Mouse (Mus musculus) Patski (cell line): ENCODE data around the gene Plch2. TPM values are rescaled to one million over a fixed set of nuclear protein-coding genes. Genes with fewer than 3 reads are reported as not detected.
"Not testable (repeated sequence)": the region's sequence is repeated elsewhere in the genome, so short reads cannot be mapped to it uniquely, and the experiment has no call there.

Experiments
- ATAC-seq: fragments of 100-300 bp; one replicate; pipeline ENCODE4 v1.8.0; 2021
- CTCF ChIA-PET: fragments of 350-600 bp; sonication (Branson Sonifier 250); formaldehyde crosslinking; loops from one replicate; lab custom pipeline; 2022; ENCODE audit warnings: inconsistent platforms; lab: Charles Lee
- POLR2A ChIA-PET: fragments of 350-600 bp; sonication (Branson Sonifier 250); formaldehyde crosslinking; loops from one replicate; lab custom pipeline; 2022; ENCODE audit warnings: antibody characterized with exemption, inconsistent platforms; lab: Charles Lee
- DNase-seq: peaks from one replicate; pipeline ENCODE4 v3.0.0-alpha.2; 2011; ENCODE audit warnings: low read depth, low spot score
- H3K27me3 ChIP-seq: fragments of 371-371 bp; one replicate; pipeline ENCODE4 v1.5.1; 2021
- CTCF ChIP-seq: fragments of 100-300 bp; IDR thresholded peaks from one replicate; pipeline ENCODE4 v1.5.1; 2021
- in situ Hi-C: fragments of 300-500 bp; cut with MboI; formaldehyde crosslinking; loops from 3 replicates; pipeline ENCODE4 v1.11.1; 2018; ENCODE audit warnings: low pct_unique_long_range_greater_than_20kb, mixed read lengths
- polyA plus RNA-seq: library from polyadenylated mRNA; unstranded; gene quantifications from one replicate; pipeline ENCODE4 v1.2.3, GENCODE M21; 2021

The Plch2 gene
- polyA plus RNA-seq, 1 experiment from 2014 or later = 0.49 TPM

- DNase-seq = no peak
- ChIA-PET POLR2A (no interaction called here), CTCF (interaction anchor here (7.9 kb wide), 1 partner anchor 160 kb away, joined by 50 read pairs; the partner anchor contains the start of gene Faap20)
- no peaks in the 10 kb centered on the region for H3K27me3 ChIP-seq
- in situ Hi-C loops = loop anchor here (5.0 kb wide), 1 partner anchor 216 kb away; no protein-coding TSS in a partner anchor
- no peak for ATAC-seq
- no peak for TF ChIP-seq CTCF
These were observed 34.3 kb upstream of the Plch2 start for GRCm38 (mm10) chr4:155090688-155091449.

GRCm38 (mm10) chr4:155090147-155090546 lies 33.6 kb upstream of the Plch2 start:
- no peaks in the 10 kb centered on the region for H3K27me3 ChIP-seq
- CTCF ChIA-PET = no interaction called here
- DNase-seq (no peak), ATAC-seq (no peak)
- TF ChIP-seq CTCF = no peak
- POLR2A ChIA-PET = no interaction called here
- in situ Hi-C loops = loop anchor here (5.0 kb wide), 1 partner anchor 217 kb away; no protein-coding TSS in a partner anchor

DNA sequence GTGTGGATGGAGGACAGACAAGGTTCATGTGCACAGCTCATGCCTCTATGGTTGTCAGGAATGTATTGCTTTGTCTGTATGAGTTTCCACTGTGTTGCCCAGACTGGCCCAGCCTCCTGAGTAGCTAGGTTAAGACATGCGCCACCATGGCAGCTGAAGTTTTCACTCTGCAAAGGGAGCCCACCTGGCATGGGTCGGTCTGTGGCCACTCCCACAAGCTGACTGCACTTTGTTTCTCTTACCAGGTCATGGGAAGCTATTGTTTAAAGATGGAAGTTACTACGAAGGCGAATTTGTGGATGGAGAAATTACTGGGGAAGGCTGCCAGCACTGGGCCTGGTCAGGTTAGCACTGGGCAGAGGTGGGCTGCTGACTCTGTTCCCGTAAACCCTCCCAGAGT lies 32.7 kb upstream of the Plch2 start:
- DNase-seq (no peak), ATAC-seq (no peak)
- no peaks in the 10 kb centered on the region for H3K27me3 ChIP-seq
- ChIA-PET POLR2A (no interaction called here), CTCF (no interaction called here)
- in situ Hi-C loops = no loop called here
- TF ChIP-seq CTCF = no peak

DNA sequence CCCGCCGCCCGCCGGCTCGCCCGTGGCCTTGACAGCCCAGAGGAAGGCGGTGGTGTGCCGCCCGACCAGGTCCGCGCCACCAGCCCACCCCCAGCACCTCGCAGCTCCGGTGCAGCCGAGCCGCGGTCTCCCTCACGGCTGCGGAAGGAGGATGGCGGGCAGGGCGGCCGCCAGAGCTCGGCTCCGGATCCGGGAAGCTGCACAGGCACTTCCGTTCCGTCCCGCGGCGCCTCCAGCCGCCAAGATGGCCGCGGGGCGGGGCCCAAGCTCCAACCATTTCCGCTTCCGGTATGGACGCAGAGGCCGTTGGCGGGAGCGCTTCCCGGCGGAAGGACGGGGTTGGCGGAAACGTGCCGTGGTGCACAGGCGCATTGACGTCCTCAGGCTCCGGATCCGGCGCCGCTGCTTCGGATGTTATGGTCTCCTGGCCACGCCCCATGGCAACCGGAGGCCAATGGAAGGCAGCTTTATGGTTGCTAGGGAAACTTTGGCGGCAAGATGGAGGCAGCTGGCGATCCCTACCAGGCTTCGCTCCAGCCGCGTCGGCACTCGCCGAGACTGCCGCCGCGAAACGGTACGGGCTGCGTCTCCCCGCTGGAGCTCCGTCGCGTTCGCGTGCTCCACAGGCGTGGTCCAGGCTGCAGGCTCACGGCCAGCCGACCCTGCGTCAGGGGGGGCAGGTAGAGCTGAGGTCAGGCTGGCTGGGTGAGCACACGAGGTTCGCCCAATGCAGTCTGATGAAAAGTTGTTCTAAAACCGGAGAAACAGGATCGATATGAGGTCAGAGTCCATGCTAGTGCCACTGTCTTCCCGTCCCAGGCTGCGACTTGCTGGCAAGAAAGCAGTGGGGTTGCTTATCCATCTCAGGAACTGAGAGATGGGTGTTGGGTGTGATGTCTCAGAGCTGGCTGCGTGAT lies 29.8 kb upstream of the Plch2 start, which contains the start of the genes Rer1 and Morn1:
TSS of gene Rer1 (minus strand) at position 275 of the 917 bp plus-strand sequence.
TSS of gene Morn1 (plus strand) at position 470 of the 917 bp plus-strand sequence.
- no peak for TF ChIP-seq CTCF
- ChIA-PET POLR2A (interaction anchor here (0.9 kb wide), 1 partner anchor 163 kb away, joined by 3 read pairs; the partner anchor contains the start of gene Faap20), CTCF (interaction anchor here (0.9 to 1.1 kb wide), 2 partner anchors 9 to 163 kb away, joined by 3 to 4 read pairs; partner anchors contain the start of gene Faap20)
- ATAC-seq (peak; percentile 91), DNase-seq (peak; percentile 96)
- no peaks in the 10 kb centered on the region for H3K27me3 ChIP-seq
- in situ Hi-C loops = no loop called here

- in situ Hi-C loops = no loop called here
- ATAC-seq (peak; percentile 36), DNase-seq (no peak)
- POLR2A ChIA-PET = no interaction called here
- CTCF ChIA-PET = interaction anchor here (1.4 kb wide), 1 partner anchor 9 kb away, joined by 3 read pairs; no protein-coding TSS in a partner anchor
- TF ChIP-seq CTCF = no peak
- no peaks in the 10 kb centered on the region for H3K27me3 ChIP-seq
These were observed 28.9 kb upstream of the Plch2 start for GRCm38 (mm10) chr4:155085206-155086107.

- H3K27me3 ChIP-seq = no peaks in the 10 kb centered on the region
- CTCF ChIA-PET = interaction anchor here (1.4 kb wide), 1 partner anchor 10 kb away, joined by 3 read pairs; no protein-coding TSS in a partner anchor
- DNase-seq (no peak), ATAC-seq (no peak)
- in situ Hi-C loops = no loop called here
- TF ChIP-seq CTCF = no peak
- POLR2A ChIA-PET = no interaction called here
These were observed 27.8 kb upstream of the Plch2 start for GRCm38 (mm10) chr4:155084351-155084750.

DNA sequence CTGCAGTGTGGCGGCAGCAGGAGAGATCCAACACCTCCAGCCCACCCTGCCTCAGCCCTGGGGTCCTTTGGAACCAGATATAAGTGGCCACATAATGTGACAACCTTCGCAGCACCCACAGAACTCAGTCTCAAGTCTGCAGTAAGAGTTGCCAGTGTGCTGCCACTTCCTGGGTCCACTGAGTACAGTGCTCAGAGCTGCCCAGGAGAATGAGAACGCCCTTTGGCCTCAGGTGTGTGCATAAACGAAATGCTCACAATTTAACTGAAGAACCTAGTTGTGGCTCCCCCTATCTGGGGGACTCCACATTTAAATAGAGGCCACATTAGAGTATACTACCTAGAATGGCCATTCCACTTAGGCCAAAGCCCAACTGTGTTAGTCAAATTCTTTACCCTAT lies 27.0 kb upstream of the Plch2 start:
- POLR2A ChIA-PET = no interaction called here
- H3K27me3 ChIP-seq = no peaks in the 10 kb centered on the region
- no peak for ATAC-seq
- CTCF ChIA-PET = interaction anchor here (1.4 kb wide), 1 partner anchor 11 kb away, joined by 3 read pairs; no protein-coding TSS in a partner anchor
- no peak for DNase-seq
- no peak for TF ChIP-seq CTCF
- in situ Hi-C loops = no loop called here

DNA sequence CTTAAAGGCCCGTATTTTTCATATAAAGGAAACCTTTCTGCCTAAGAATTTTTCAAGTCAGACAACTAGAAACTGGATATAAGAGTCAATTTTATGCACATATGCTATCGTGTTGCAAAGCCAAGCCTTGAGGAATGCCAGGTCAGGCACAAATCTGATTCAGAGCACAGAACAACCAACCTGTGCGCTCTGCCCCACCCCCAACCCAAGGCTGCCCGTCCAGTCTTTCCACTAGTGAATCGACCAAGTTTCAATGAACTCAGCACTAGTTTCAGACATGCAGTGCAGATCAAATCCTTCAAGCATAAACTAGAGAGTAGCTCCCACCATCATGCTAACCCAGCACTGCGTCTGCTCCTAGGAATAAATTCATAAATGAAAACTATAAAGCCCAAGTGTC lies 23.1 kb upstream of the Plch2 start:
- POLR2A ChIA-PET = no interaction called here
- ATAC-seq = no peak

DNA sequence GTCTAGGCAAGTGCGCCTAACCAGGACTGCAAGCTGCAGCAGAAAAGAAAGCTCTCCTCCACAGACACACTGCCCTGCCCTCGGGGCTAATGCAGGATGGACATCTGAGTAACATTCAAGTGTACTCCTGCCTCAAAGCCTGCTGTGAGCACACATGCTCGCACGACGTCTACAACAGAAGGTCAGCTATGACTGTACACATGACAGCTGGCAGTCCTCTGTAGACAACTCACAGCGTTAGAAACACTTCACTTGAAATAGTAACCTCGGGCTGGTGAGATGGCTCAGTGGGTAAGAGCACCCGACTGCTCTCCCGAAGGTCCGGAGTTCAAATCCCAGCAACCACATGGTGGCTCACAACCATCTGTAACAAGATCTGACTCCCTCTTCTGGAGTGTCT lies 22.2 kb upstream of the Plch2 start:
- in situ Hi-C loops, DNase-seq, ATAC-seq, H3K27me3 ChIP-seq, CTCF ChIA-PET: not testable (repeated sequence)
- POLR2A ChIA-PET = interaction anchor here (0.6 kb wide), 1 partner anchor 18 kb away, joined by 4 read pairs; no protein-coding TSS in a partner anchor

More for the DNA sequence above, 23.1 kb upstream of the Plch2 start:
- H3K27me3 ChIP-seq = no peaks in the 10 kb centered on the region
- in situ Hi-C loops = no loop called here
- no peak for DNase-seq
- CTCF ChIA-PET = no interaction called here
- no peak for TF ChIP-seq CTCF
